Mouse (Mus musculus) erythroblast, adult 5-6 weeks (primary cell): ENCODE data around the gene Hbp1. TPM values are rescaled to one million over a fixed set of nuclear protein-coding genes. Genes with fewer than 3 reads are reported as not detected.

ENCODE experiments used
- total RNA-seq, 2 experiments: library from RNA; stranded (forward) in 1 of 2; stranded (reverse) in 1 of 2; fragments of 150-400 nt in 1 of 2; fragments of 200-764, 138-1000 nt in 1 of 2; gene quantifications; 2 replicates each; pipeline versions ENCODE4 v1.2.3 to v1.2.4; 2015 to 2017; ENCODE audit warnings: low replicate concordance in 2 of 2

Hbp1 gene
- total RNA-seq, 2 experiments from 2014 or later = 323 to 347 TPM

Other genes starting within 250 kb of the Hbp1 start
- not detected in 2 replicates for gene Gpr22, start 236.6 kb downstream of the Hbp1 start, total RNA-seq (2015; ENCODE audit: low replicate concordance)
- gene Gpr22, start 236.6 kb downstream of the Hbp1 start, total RNA-seq (2017; ENCODE audit: low replicate concordance) = 0.26 TPM in 1 of 2 replicates, not detected in the other
- 115 and 138 TPM in 2 replicates for gene Prkar2b, start 110.8 kb upstream of the Hbp1 start, total RNA-seq (2015; ENCODE audit: low replicate concordance)
- gene Prkar2b, start 110.8 kb upstream of the Hbp1 start, total RNA-seq (2017; ENCODE audit: low replicate concordance) = 122 and 195 TPM in 2 replicates